17 mouse cellular contexts compared by ENCODE assay signal in genomic region chr16:52114473-52114872, GRCm38 (mm10).
DNase-seq lines count a peak whose midpoint lies in the region; ATAC-seq and TF ChIP-seq lines count a peak whose summit lies in the region.
"Had no signal": no experiment of that assay in that cellular context is flagged by ENCODE, and none has a peak within 500 bp of the region (broad histone marks: within the 10 kb centered on the region; RNA-seq: fewer than 3 reads in every experiment).

No protein-coding gene starts in this region.

- 50% methylated on average over 4 of the region's 4 CpGs for WGBS in midbrain, embryonic 12.5 days

- peak; percentile 17; the same call in 1 of the 2 replicates for TF ChIP-seq CTCF in layer of hippocampus, adult 2 months (conservative IDR thresholded peaks at IDR 0.05)

- no peaks in the 10 kb centered on the region for H3K27me3 ChIP-seq in midbrain, embryonic 12.5 days
- H3K27me3 ChIP-seq: liver, embryonic 13.5 days had no signal

- H3K4me2 ChIP-seq in midbrain, embryonic 12.5 days (replicated peaks), result no peak overlapping the region
- H3K4me2 ChIP-seq: liver, embryonic 13.5 days had no signal

- no peak overlapping the region for H3K4me3 ChIP-seq in layer of hippocampus, adult 2 months
- no peak overlapping the region for H3K4me3 ChIP-seq in midbrain, embryonic 12.5 days
- H3K4me3 ChIP-seq: limb, embryonic 10.5 days; liver, embryonic 13.5 days had no signal

- no peak for DNase-seq in layer of hippocampus, adult 2 months (ENCODE audit: low spot score in 2 of 2)
- no peak for DNase-seq in layer of hippocampus, postnatal 25 days (ENCODE audit: extremely low spot score in 1 of 2, low spot score in 1 of 2)
- DNase-seq in right cerebral cortex, postnatal 10 days (ENCODE audit: low spot score in 2 of 2), result peak; percentile 44 to 54
- no peak for DNase-seq in right cerebral cortex, postnatal 25 days
- peak; percentile 14 for DNase-seq in right cerebral cortex, postnatal 4 days
- DNase-seq in lung, postnatal 25 days (ENCODE audit: low spot score), result no peak
- DNase-seq: adrenal gland, postnatal 36 days; cerebellum, adult 9-10 months; gastrocnemius, postnatal 36 days; kidney, adult 2 months; kidney, postnatal 14 days; liver, embryonic 13.5 days; thymus, postnatal 4 days had no signal

- no peak overlapping the region for H3K9ac ChIP-seq in midbrain, embryonic 12.5 days (replicated peaks)
- H3K9ac ChIP-seq: liver, embryonic 13.5 days had no signal

- ATAC-seq in midbrain, embryonic 12.5 days (ENCODE audit: low FRiP score, low read depth), result peak; percentile 55; the same call in 1 of the 2 replicates
- no peak for ATAC-seq in megakaryocyte-erythroid progenitor cell, adult 5-6 weeks (replicated peaks; ENCODE audit: low FRiP score, low TSS enrichment, poor library complexity, severe bottlenecking)

- peaks cover 6% of the 10 kb centered on the region; the same call in 1 of the 2 replicates for H3K36me3 ChIP-seq in midbrain, embryonic 12.5 days
- H3K36me3 ChIP-seq: liver, embryonic 13.5 days had no signal

- H3K4me1 ChIP-seq in midbrain, embryonic 12.5 days, result peaks cover 9% of the 10 kb centered on the region
- H3K4me1 ChIP-seq: liver, embryonic 13.5 days had no signal

- no peaks in the 10 kb centered on the region for H3K9me3 ChIP-seq in midbrain, embryonic 12.5 days
- H3K9me3 ChIP-seq: G1E; limb, embryonic 10.5 days; liver, embryonic 13.5 days had no signal

- H3K27ac ChIP-seq in layer of hippocampus, adult 2 months, result peak overlapping the region; percentile 2
- no peak overlapping the region for H3K27ac ChIP-seq in midbrain, embryonic 12.5 days (replicated peaks)
- H3K27ac ChIP-seq: limb, embryonic 10.5 days; liver, embryonic 13.5 days had no signal

Comparison
In these comparisons a context has a peak if more than half of its experiments do, and no peak if none do; other contexts are left out.
1. DNase-seq: peak in right cerebral cortex, postnatal 10 days (2 of 2) and right cerebral cortex, postnatal 4 days (single experiment); none in layer of hippocampus, adult 2 months (0 of 2), layer of hippocampus, postnatal 25 days (0 of 2), right cerebral cortex, postnatal 25 days (single experiment) and lung, postnatal 25 days (single experiment).